Mouse (Mus musculus): ENCODE results near the gene Rab1b. TPM values are rescaled to one million over a fixed set of nuclear protein-coding genes. Genes with fewer than 3 reads are reported as not detected.
A peak's percentile ranks its signal among the peaks of the same experiment; 100 is the strongest.

Gene Rab1b
- polyA plus RNA-seq, 1 experiment from 2014 or later: 199 TPM

DNA sequence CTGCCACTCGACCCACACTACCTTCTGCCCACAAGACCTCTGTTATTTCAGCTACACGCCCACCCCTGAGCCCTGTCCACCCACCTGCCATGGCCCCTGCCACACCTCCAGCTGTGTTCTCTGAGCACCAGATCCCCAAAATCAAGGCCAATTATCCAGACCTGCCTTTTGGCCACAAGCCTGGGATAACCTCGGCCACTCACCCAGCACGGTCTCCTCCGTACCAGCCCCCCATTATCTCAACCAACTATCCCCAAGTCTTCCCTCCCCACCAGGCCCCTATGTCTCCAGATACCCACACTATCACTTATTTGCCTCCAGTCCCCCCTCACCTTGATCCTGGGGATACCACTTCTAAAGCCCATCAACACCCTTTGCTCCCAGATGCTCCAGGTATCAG is 37.4 kb downstream of the Rab1b start:
- Histone ChIP-seq H3K27me3 (ENCODE audit: control insufficient read depth, insufficient read depth, low read length) (peaks cover 18% of the 10 kb centered on the region), H3K27ac (ENCODE audit: low read depth, low read length) (no peak overlapping the region), H3K9ac (replicated peaks; ENCODE audit: low read depth, low read length) (no peak overlapping the region), H3K9me3 (ENCODE audit: control insufficient read depth, low read length) (no peaks in the 10 kb centered on the region), H3K4me2 (ENCODE audit: low read depth, low read length) (peak overlapping the region; percentile 57; the same call in 1 of the 2 replicates), H3K36me3 (ENCODE audit: control insufficient read depth, insufficient read depth, low read length) (no peaks in the 10 kb centered on the region), H3K4me1 (ENCODE audit: control insufficient read depth, insufficient read depth, low read length) (peaks cover 28% of the 10 kb centered on the region), H3K4me3 (ENCODE audit: low read depth, low read length) (peak overlapping the region; percentile 37; the same call in 1 of the 2 replicates)
- no peak for ATAC-seq (ENCODE audit: low read depth)
- WGBS: 78% methylated on average over 5 of the region's 5 CpGs

DNA sequence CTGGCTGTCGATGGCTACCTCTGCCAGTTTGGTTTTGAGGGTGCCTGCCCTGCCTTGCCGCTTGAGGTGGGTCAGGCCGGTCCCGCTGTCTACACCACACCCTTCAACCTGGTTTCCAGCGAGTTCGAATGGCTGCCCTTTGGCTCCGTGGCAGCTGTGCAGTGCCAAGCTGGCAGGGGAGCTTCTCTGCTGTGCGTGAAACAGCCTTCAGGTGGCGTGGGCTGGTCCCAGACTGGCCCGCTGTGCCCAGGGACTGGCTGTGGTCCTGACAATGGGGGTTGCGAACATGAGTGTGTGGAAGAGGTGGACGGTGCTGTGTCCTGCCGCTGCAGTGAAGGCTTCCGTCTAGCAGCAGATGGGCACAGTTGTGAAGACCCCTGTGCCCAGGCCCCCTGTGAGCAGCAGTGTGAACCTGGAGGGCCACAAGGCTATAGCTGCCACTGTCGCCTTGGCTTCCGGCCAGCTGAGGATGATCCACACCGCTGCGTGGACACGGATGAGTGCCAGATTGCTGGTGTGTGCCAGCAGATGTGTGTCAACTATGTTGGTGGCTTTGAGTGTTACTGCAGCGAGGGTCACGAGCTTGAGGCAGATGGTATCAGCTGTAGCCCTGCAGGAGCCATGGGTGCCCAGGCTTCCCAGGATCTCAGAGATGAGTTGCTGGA is 38.2 kb downstream of the Rab1b start:
- Histone ChIP-seq H3K9me3 (ENCODE audit: control insufficient read depth, low read length) (no peaks in the 10 kb centered on the region), H3K4me3 (ENCODE audit: low read depth, low read length) (peak overlapping the region; percentile 37), H3K4me2 (ENCODE audit: low read depth, low read length) (peak overlapping the region; percentile 57), H3K36me3 (ENCODE audit: control insufficient read depth, insufficient read depth, low read length) (no peaks in the 10 kb centered on the region), H3K27ac (ENCODE audit: low read depth, low read length) (no peak overlapping the region), H3K9ac (replicated peaks; ENCODE audit: low read depth, low read length) (peak overlapping the region; percentile 54), H3K27me3 (ENCODE audit: control insufficient read depth, insufficient read depth, low read length) (peaks cover 18% of the 10 kb centered on the region), H3K4me1 (ENCODE audit: control insufficient read depth, insufficient read depth, low read length) (peaks cover 28% of the 10 kb centered on the region)
- no peak for ATAC-seq (ENCODE audit: low read depth)
- 35% methylated on average over 21 of the region's 21 CpGs for WGBS

DNA sequence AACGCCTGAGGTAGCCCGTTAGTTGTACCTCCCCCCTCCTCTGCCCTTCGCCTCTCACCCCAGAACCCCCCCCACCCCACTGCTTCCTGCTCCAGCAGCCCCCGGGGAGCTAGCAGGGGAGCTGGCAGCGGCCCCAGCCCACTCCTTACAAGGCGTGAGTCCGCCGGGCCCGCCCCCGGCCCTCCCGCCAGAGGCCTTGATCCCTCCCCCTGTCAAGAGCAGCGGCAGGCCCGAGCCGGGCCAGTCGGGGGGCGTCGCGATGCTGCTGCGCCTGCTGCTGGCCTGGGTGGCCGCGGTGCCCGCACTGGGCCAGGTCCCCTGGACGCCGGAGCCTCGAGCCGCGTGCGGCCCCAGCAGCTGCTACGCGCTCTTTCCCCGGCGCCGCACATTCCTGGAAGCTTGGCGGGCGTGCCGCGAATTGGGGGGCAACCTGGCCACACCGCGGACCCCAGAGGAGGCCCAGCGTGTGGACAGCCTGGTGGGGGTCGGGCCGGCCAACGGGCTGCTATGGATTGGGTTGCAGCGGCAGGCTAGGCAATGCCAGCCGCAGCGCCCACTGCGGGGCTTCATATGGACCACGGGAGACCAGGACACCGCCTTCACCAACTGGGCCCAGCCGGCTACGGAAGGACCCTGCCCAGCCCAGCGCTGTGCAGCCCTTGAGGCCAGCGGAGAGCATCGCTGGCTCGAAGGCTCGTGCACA is 38.9 kb downstream of the Rab1b start, which contains the start of gene Cd248:
Gene Cd248, plus strand, starts transcription at position 212 of the 703 bp plus-strand sequence.
- H3K9me3 ChIP-seq (ENCODE audit: control insufficient read depth, low read length): no peaks in the 10 kb centered on the region
- H3K27ac ChIP-seq (ENCODE audit: low read depth, low read length): peak within 1 kb of the TSS; percentile 16; the same call in 1 of the 2 replicates
- peak within 1 kb of the TSS; percentile 57 for H3K4me2 ChIP-seq (ENCODE audit: low read depth, low read length)
- peaks cover 18% of the 10 kb centered on the region for H3K27me3 ChIP-seq (ENCODE audit: control insufficient read depth, insufficient read depth, low read length)
- WGBS: under 1% methylated on average over 44 of the region's 56 CpGs
- H3K9ac ChIP-seq (replicated peaks; ENCODE audit: low read depth, low read length): peak within 1 kb of the TSS; percentile 54
- H3K4me3 ChIP-seq (ENCODE audit: low read depth, low read length): peak within 1 kb of the TSS; percentile 37
- H3K36me3 ChIP-seq (ENCODE audit: control insufficient read depth, insufficient read depth, low read length): no peaks in the 10 kb centered on the region
- no peak for ATAC-seq (ENCODE audit: low read depth)
- H3K4me1 ChIP-seq (ENCODE audit: control insufficient read depth, insufficient read depth, low read length): peaks cover 28% of the 10 kb centered on the region

DNA sequence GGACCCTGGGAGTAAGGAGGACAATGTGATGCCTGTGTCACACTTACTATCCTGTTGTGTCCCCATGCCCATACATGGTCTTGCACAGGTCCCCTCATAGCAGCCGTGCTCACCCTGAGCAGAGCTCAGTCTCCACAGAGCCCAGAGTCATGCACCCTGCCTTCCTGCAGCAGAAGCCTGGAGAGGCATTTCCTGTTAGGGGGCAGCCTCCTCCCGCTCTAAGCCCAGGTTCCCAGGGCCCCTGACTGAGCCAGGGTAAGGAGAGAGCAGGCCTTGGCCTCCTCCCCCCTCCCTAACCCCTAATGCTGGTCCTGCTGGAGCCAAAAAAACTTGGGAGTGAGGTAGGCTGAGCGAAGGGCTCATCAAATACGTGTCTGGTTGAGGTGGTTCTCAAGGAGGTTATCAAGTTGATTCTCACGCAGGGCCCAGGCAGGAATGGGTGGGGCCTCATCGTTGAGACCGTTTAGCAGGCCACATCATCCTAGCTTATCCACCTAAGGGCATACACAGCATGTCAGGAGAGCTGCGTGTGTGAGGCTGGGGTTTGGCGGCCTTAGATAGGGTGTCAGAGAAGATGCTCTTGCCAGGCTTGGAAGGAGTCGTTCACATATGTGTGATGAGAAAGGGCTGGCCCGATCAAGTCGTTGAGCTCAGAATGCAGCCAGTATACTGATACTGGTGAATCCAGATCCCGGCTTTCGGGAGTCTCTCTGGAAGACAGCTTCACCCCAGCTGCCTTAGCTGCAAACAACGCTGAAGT is 39.7 kb downstream of the Rab1b start:
- Histone ChIP-seq H3K27me3 (ENCODE audit: control insufficient read depth, insufficient read depth, low read length) (peaks cover 18% of the 10 kb centered on the region), H3K27ac (ENCODE audit: low read depth, low read length) (no peak overlapping the region; the same call in 1 of the 2 replicates), H3K4me2 (ENCODE audit: low read depth, low read length) (peak overlapping the region; percentile 57), H3K4me1 (ENCODE audit: control insufficient read depth, insufficient read depth, low read length) (peaks cover 24% of the 10 kb centered on the region), H3K36me3 (ENCODE audit: control insufficient read depth, insufficient read depth, low read length) (no peaks in the 10 kb centered on the region), H3K4me3 (ENCODE audit: low read depth, low read length) (peak overlapping the region; percentile 37), H3K9me3 (ENCODE audit: control insufficient read depth, low read length) (no peaks in the 10 kb centered on the region), H3K9ac (replicated peaks; ENCODE audit: low read depth, low read length) (peak overlapping the region; percentile 54; the same call in 1 of the 2 replicates)
- whole genome bisulfite sequencing: 12% methylated on average over 15 of the region's 15 CpGs
- no peak for ATAC-seq (ENCODE audit: low read depth)

DNA sequence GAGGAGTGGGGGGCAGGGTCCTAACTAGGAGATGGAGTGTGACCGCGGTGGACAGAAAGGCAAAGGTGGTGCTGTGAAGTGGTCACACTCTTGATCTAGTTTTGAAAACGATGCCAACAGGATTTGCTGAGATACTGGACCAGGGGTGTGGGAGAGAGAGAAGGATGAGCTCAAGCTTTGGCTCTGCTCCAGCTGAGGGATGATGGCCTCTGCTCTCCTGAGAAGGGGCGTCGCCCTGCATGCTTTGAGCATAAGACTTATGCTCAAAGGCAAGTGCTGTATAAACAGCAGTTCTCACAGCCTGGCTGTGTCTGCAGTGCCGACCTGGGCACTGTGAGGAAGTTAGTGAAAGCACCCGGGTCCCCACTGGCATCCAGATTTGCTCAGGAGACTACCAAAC is 41.8 kb downstream of the Rab1b start:
- no peak overlapping the region for H3K27ac ChIP-seq (ENCODE audit: low read depth, low read length)
- H3K27me3 ChIP-seq (ENCODE audit: control insufficient read depth, insufficient read depth, low read length): peaks cover 18% of the 10 kb centered on the region
- WGBS: 67% methylated on average over 7 of the region's 7 CpGs
- H3K9ac ChIP-seq (replicated peaks; ENCODE audit: low read depth, low read length): no peak overlapping the region
- H3K4me3 ChIP-seq (ENCODE audit: low read depth, low read length): no peak overlapping the region
- no peak for ATAC-seq (ENCODE audit: low read depth)
- no peak overlapping the region for H3K4me2 ChIP-seq (ENCODE audit: low read depth, low read length)
- no peaks in the 10 kb centered on the region for H3K9me3 ChIP-seq (ENCODE audit: control insufficient read depth, low read length)
- H3K36me3 ChIP-seq (ENCODE audit: control insufficient read depth, insufficient read depth, low read length): no peaks in the 10 kb centered on the region
- peaks cover 13% of the 10 kb centered on the region for H3K4me1 ChIP-seq (ENCODE audit: control insufficient read depth, insufficient read depth, low read length)

DNA sequence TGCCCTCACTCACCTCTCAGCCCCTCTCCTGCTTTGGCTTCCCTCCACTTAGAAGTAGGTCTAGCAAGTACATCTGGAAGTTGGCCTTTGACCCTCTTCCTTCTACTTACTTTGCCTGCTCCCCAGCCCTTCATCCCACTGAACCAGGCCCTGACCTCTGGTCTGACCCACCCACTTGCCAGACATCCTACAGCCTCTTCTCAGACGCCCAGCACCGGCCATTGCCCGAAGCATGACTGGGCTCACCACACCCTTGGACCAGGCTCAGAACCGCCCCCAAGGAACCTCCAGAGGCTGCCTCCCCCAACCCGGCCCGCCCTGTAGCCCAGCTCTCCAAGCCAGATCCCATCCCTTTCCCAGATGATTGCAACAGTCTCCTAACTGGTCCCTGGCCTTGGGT is 44.4 kb downstream of the Rab1b start:
- Histone ChIP-seq H3K4me3 (ENCODE audit: low read depth, low read length) (no peak overlapping the region), H3K4me2 (ENCODE audit: low read depth, low read length) (no peak overlapping the region), H3K27me3 (ENCODE audit: control insufficient read depth, insufficient read depth, low read length) (peaks cover 6% of the 10 kb centered on the region), H3K9ac (replicated peaks; ENCODE audit: low read depth, low read length) (no peak overlapping the region), H3K27ac (ENCODE audit: low read depth, low read length) (no peak overlapping the region), H3K36me3 (ENCODE audit: control insufficient read depth, insufficient read depth, low read length) (no peaks in the 10 kb centered on the region), H3K4me1 (ENCODE audit: control insufficient read depth, insufficient read depth, low read length) (peaks cover 3% of the 10 kb centered on the region; the same call in 1 of the 2 replicates), H3K9me3 (ENCODE audit: control insufficient read depth, low read length) (no peaks in the 10 kb centered on the region)
- WGBS: 79% methylated on average over 6 of the region's 6 CpGs
- ATAC-seq (ENCODE audit: low read depth): no peak

DNA sequence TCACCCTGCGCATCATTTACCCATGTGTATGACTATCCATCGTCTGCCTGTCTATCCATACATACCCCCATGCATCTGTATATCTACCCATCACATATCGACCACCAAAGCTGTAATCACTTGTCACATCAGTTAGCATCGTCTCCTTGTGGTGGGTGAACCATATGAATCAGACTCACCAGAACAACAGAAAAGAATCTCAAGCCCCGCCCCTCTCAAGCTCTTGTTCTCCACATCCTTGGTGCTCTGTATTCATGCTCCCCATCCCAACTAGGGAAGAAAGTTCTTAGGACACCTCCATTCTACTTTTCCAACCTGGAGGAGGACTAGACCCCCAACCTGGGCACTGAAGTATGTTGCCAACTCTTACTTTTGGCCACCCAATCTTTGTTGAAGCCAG is 44.8 kb downstream of the Rab1b start:
- WGBS: 91% methylated on average over 5 of the region's 5 CpGs
- no peak overlapping the region for H3K4me2 ChIP-seq (ENCODE audit: low read depth, low read length)
- no peaks in the 10 kb centered on the region for H3K4me1 ChIP-seq (ENCODE audit: control insufficient read depth, insufficient read depth, low read length)
- H3K9me3 ChIP-seq (ENCODE audit: control insufficient read depth, low read length): no peaks in the 10 kb centered on the region
- no peak overlapping the region for H3K27ac ChIP-seq (ENCODE audit: low read depth, low read length)
- ATAC-seq (ENCODE audit: low read depth): no peak
- no peak overlapping the region for H3K9ac ChIP-seq (replicated peaks; ENCODE audit: low read depth, low read length)
- peaks cover 3% of the 10 kb centered on the region for H3K27me3 ChIP-seq (ENCODE audit: control insufficient read depth, insufficient read depth, low read length)
- no peaks in the 10 kb centered on the region for H3K36me3 ChIP-seq (ENCODE audit: control insufficient read depth, insufficient read depth, low read length)
- H3K4me3 ChIP-seq (ENCODE audit: low read depth, low read length): no peak overlapping the region

DNA sequence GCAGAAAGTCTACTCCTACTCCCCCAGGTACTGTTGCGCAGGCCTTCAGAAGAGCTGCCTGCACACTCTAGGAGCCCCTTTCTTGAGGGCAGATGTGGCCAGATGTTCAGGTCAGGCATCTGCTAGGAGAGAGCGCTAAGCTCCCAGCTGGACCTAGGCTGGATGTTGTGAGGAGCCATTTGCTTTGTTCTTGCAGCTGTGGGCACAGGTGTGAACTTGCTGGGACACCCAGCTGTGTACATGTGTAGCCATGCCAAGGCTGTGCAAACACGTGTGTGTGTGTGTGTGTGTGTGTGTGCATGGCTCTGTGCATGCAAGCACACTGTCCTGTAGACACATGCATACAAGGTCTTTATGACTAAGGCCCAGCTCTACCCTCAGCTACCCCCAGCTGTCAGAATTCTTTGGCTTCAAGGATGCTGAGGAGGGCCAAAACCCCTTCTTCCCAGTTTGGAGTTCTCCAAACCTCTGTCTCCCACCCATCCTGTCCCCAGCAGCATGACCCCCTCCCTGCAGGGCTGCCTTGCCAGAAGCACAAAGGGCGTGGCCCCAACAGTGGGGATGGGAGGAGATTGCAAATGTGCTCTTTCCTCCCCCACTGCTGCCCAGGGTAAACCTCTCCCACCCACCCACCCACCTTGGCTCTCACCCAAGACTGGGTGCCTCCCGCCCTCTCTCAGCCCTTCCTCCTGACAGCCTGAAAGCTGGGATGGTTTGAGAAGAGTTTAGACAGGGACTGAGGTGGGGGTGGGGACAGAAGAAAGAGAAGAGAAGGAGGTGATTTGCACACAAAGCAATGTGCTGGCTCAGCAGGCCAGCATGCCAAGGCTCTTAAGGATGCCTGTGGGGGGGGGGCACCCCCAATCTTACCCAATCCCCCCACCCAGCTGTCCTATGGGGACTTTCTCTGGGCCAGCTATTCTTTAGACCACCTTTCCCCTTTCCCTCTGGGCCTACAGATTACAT is 46.2 kb downstream of the Rab1b start:
- H3K4me1 ChIP-seq (ENCODE audit: control insufficient read depth, insufficient read depth, low read length): no peaks in the 10 kb centered on the region
- no peak for ATAC-seq (ENCODE audit: low read depth)

More for the DNA sequence above, 46.2 kb downstream of the Rab1b start:
- Histone ChIP-seq H3K27ac (ENCODE audit: low read depth, low read length) (no peak overlapping the region), H3K9me3 (ENCODE audit: control insufficient read depth, low read length) (no peaks in the 10 kb centered on the region), H3K4me2 (ENCODE audit: low read depth, low read length) (no peak overlapping the region), H3K9ac (replicated peaks; ENCODE audit: low read depth, low read length) (no peak overlapping the region), H3K4me3 (ENCODE audit: low read depth, low read length) (no peak overlapping the region), H3K36me3 (ENCODE audit: control insufficient read depth, insufficient read depth, low read length) (no peaks in the 10 kb centered on the region), H3K27me3 (ENCODE audit: control insufficient read depth, insufficient read depth, low read length) (no peaks in the 10 kb centered on the region)
- 44% methylated on average over 5 of the region's 5 CpGs for WGBS

Measured in neural tube, embryonic 14.5 days (tissue).